Mouse (Mus musculus): ENCODE measurements around the gene A930017K11Rik.

DNA sequence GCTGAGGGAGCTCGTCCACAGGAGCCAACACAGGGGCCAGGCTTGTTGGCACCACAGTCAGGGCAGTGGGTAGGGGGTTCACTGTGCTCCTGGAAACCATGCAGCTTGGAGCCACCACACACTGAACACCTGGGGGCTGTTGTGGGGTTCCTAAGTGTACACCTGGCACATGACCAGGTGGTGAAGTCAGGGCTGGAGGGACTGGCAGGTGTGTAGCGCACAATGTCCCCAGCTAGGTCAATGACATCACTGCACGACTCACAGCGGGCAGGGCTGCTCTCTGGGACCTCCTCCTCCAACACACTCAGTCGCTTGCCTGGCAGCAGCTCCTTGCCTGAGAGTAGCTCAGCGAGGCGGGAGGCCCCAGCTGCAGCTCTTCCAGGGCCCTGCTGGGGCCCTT, 11.9 kb upstream of the A930017K11Rik start:
- TF ChIP-seq CTCF (conservative IDR thresholded peaks at IDR 0.05; ENCODE audit: low read length) (no peak), POU5F1 (IDR thresholded peaks at IDR 0.05; ENCODE audit: borderline replicate concordance, low read length) (no peak), NANOG (IDR thresholded peaks at IDR 0.05; ENCODE audit: borderline replicate concordance, low read length) (no peak)

All from E14TG2a.4 (cell line).